Mouse (Mus musculus) MEL (cell line): Measurements from ENCODE around the gene Gpatch3. TPM values are rescaled to one million over a fixed set of nuclear protein-coding genes. Genes with fewer than 3 reads are reported as not detected.

Experiments
- DNase-seq: peaks from one replicate; pipeline ENCODE4 v3.0.0; 2011; ENCODE audit warnings: low read depth, low spot score
- H3K27ac ChIP-seq: 2 replicates; pipeline ENCODE4 v1.5.1; 2012; ENCODE audit warnings: low read depth, mild to moderate bottlenecking, control low read depth, low read length, moderate library complexity; ENCODE audit not compliant: control insufficient read depth
- H3K27me3 ChIP-seq, 2 experiments: fragments of 150-350 bp in 1 of 2; sonication (generic) in 1 of 2; 2 replicates each; pipeline ENCODE4 v1.6.1; 2012; ENCODE audit warnings: low read length in 2 of 2, mild to moderate bottlenecking in 2 of 2, improper control_type of control experiment in 1 of 2, moderate library complexity in 1 of 2; ENCODE audit not compliant: insufficient read depth in 2 of 2, control insufficient read depth in 1 of 2
- H3K36me3 ChIP-seq, 2 experiments: 2 replicates each; pipeline ENCODE4 v1.6.1; 2012 to 2014; ENCODE audit warnings: low read length in 2 of 2, improper control_type of control experiment in 1 of 2, inconsistent platforms in 1 of 2, mild to moderate bottlenecking in 1 of 2; ENCODE audit not compliant: insufficient read depth in 2 of 2, control insufficient read depth in 1 of 2
- H3K4me1 ChIP-seq, 2 experiments: fragments of 150-350 bp in 1 of 2; sonication (generic) in 1 of 2; 2 replicates each; pipeline ENCODE4 v1.6.1; 2012; ENCODE audit warnings: low read length in 2 of 2, improper control_type of control experiment in 1 of 2, mild to moderate bottlenecking in 1 of 2; ENCODE audit not compliant: insufficient read depth in 2 of 2, control insufficient read depth in 1 of 2
- H3K4me3 ChIP-seq, 2 experiments: fragments of 150-350 bp in 1 of 2; sonication (generic) in 1 of 2; 2 replicates each; pipeline ENCODE4 v1.5.1; 2012; ENCODE audit warnings: low read depth in 2 of 2, low read length in 2 of 2, mild to moderate bottlenecking in 2 of 2, moderate library complexity in 2 of 2, control low read depth in 1 of 2, improper control_type of control experiment in 1 of 2; ENCODE audit not compliant: control insufficient read depth in 1 of 2, insufficient read depth in 1 of 2
- H3K79me2 ChIP-seq: 2 replicates; pipeline ENCODE4 v1.6.1; 2012; ENCODE audit warnings: mild to moderate bottlenecking, low read length, moderate library complexity; ENCODE audit not compliant: control insufficient read depth, poor library complexity, insufficient read depth
- H3K9ac ChIP-seq: 2 replicates; pipeline ENCODE4 v1.6.1; 2012; ENCODE audit warnings: low read depth, mild to moderate bottlenecking, control low read depth, low read length, moderate library complexity; ENCODE audit not compliant: control insufficient read depth, poor library complexity, severe bottlenecking
- H3K9me3 ChIP-seq: fragments of 150-350 bp; sonication (generic); replicated peaks from 2 replicates; pipeline ENCODE4 v1.6.1; 2012; ENCODE audit warnings: mild to moderate bottlenecking, low read length, improper control_type of control experiment, moderate library complexity; ENCODE audit not compliant: insufficient read depth
- BHLHE40 ChIP-seq: IDR thresholded peaks from 2 replicates; pipeline ENCODE4 v1.6.1; 2012; ENCODE audit warnings: low read depth, mild to moderate bottlenecking, inconsistent platforms, low read length, improper control_type of control experiment, borderline replicate concordance
- CHD1 ChIP-seq: IDR thresholded peaks from 2 replicates; pipeline ENCODE4 v1.6.1; 2012; ENCODE audit warnings: low read depth, mild to moderate bottlenecking, inconsistent platforms, low read length, improper control_type of control experiment
- CHD2 ChIP-seq: IDR thresholded peaks from 2 replicates; pipeline ENCODE4 v1.6.1; 2011; ENCODE audit warnings: low read length, improper control_type of control experiment
- CTCF ChIP-seq, 3 experiments: IDR thresholded peaks in 2 of 3; conservative IDR thresholded peaks in 1 of 3; 2 replicates each; pipeline ENCODE4 v1.5.1; 2011 to 2012; ENCODE audit warnings: low read length in 3 of 3, low read depth in 2 of 3, mild to moderate bottlenecking in 2 of 3, improper control_type of control experiment in 1 of 3, inconsistent platforms in 1 of 3, mixed read lengths in 1 of 3, moderate library complexity in 1 of 3; ENCODE audit not compliant: control insufficient read depth in 1 of 3, insufficient read depth in 1 of 3, poor library complexity in 1 of 3, severe bottlenecking in 1 of 3
- KAT2A ChIP-seq: conservative IDR thresholded peaks from 2 replicates; pipeline ENCODE4 v1.6.1; 2012; ENCODE audit warnings: low read depth, low read length, improper control_type of control experiment, inconsistent platforms
- MAX ChIP-seq: IDR thresholded peaks from 2 replicates; pipeline ENCODE4 v1.6.1; 2011; ENCODE audit warnings: low read length, improper control_type of control experiment
- MAZ ChIP-seq: IDR thresholded peaks from 2 replicates; pipeline ENCODE4 v1.6.1; 2012; ENCODE audit warnings: low read depth, mild to moderate bottlenecking, inconsistent platforms, low read length, improper control_type of control experiment
- MEF2A ChIP-seq: IDR thresholded peaks from 2 replicates; pipeline ENCODE4 v1.6.1; 2014; ENCODE audit warnings: low read depth, mild to moderate bottlenecking, inconsistent platforms, low read length, improper control_type of control experiment; ENCODE audit not compliant: poor library complexity, insufficient replicate concordance, severe bottlenecking; ENCODE audit errors: extremely low read depth
- MYB ChIP-seq: IDR thresholded peaks from 2 replicates; pipeline ENCODE4 v1.6.1; 2011; ENCODE audit warnings: mild to moderate bottlenecking, low read depth, low read length, improper control_type of control experiment
- NELFE ChIP-seq: IDR thresholded peaks from 2 replicates; pipeline ENCODE4 v1.6.1; 2011; ENCODE audit warnings: low read depth, low read length, improper control_type of control experiment
- NRF1 ChIP-seq: IDR thresholded peaks from 2 replicates; pipeline ENCODE4 v1.6.1; 2014; ENCODE audit warnings: low read depth, mild to moderate bottlenecking, inconsistent platforms, low read length, improper control_type of control experiment, moderate library complexity; ENCODE audit not compliant: poor library complexity, insufficient read depth, severe bottlenecking
- POLR2A ChIP-seq, 2 experiments: IDR thresholded peaks; 2 replicates each; pipeline ENCODE4 v1.6.1; 2011 to 2012; ENCODE audit warnings: low read length in 2 of 2, mild to moderate bottlenecking in 2 of 2, control low read depth in 1 of 2, improper control_type of control experiment in 1 of 2, low read depth in 1 of 2, moderate library complexity in 1 of 2; ENCODE audit not compliant: control insufficient read depth in 1 of 2, insufficient read depth in 1 of 2, poor library complexity in 1 of 2
- RAD21 ChIP-seq: IDR thresholded peaks from 2 replicates; pipeline ENCODE4 v1.6.1; 2011; ENCODE audit warnings: mild to moderate bottlenecking, low read depth, low read length, improper control_type of control experiment
- SIN3A ChIP-seq: IDR thresholded peaks from 2 replicates; pipeline ENCODE4 v1.6.1; 2012; ENCODE audit warnings: low read length, improper control_type of control experiment, inconsistent platforms
- SMC3 ChIP-seq: IDR thresholded peaks from 2 replicates; pipeline ENCODE4 v1.6.1; 2011; ENCODE audit warnings: low read depth, low read length, improper control_type of control experiment
- TBP ChIP-seq: IDR thresholded peaks from 2 replicates; pipeline ENCODE4 v1.8.0; 2011; ENCODE audit warnings: low read depth, low read length, improper control_type of control experiment
- USF1 ChIP-seq: IDR thresholded peaks from 2 replicates; pipeline ENCODE4 v1.6.1; 2014; ENCODE audit warnings: low read depth, mild to moderate bottlenecking, inconsistent platforms, low read length, improper control_type of control experiment, moderate library complexity
- ZC3H11A ChIP-seq: IDR thresholded peaks from 2 replicates; pipeline ENCODE4 v1.6.1; 2012; ENCODE audit warnings: low read depth, mild to moderate bottlenecking, inconsistent platforms, low read length, improper control_type of control experiment
- ZNF384 ChIP-seq: IDR thresholded peaks from 2 replicates; pipeline ENCODE4 v1.6.1; 2012; ENCODE audit warnings: low read depth, mild to moderate bottlenecking, inconsistent platforms, low read length, improper control_type of control experiment
- polyA plus RNA-seq, 2 experiments: library from polyadenylated mRNA; stranded (reverse) in 1 of 2; unstranded in 1 of 2; fragments of >175 nt in 1 of 2; fragments of >200 nt in 1 of 2; gene quantifications; 2 replicates each; pipeline versions ENCODE4 v1.2.1 to v1.2.4; 2012; ENCODE audit warnings: low replicate concordance in 2 of 2, low read depth in 1 of 2; ENCODE audit not compliant: insufficient read length in 2 of 2, insufficient read depth in 1 of 2, missing spikeins in 1 of 2
- total RNA-seq: library from RNA; depleted of rRNA; stranded (reverse); fragments of 300-350 nt; gene quantifications from 2 replicates; pipeline ENCODE4 v1.2.3, GENCODE M21; 2012

Gpatch3 gene
- total and polyA plus RNA-seq, 3 experiments = 9.8 to 16.5 TPM; not detected in 1

- Histone ChIP-seq H3K79me2 (no peaks in the 10 kb centered on the region), H3K4me3 (no peak overlapping the region), H3K27me3 (no peaks in the 10 kb centered on the region), H3K27ac (no peak overlapping the region), H3K36me3 (no peaks in the 10 kb centered on the region), H3K9ac (no peak overlapping the region), H3K4me1 (no peaks in the 10 kb centered on the region; a peak in 1 of 4 replicates), H3K9me3 (no peaks in the 10 kb centered on the region)
- DNase-seq = no peak
- TF ChIP-seq TBP (no peak), CTCF (IDR thresholded peaks at IDR 0.05 in 2 of 3, conservative IDR thresholded peaks at IDR 0.05 in 1 of 3; ENCODE audit: control insufficient read depth in 1 of 3, insufficient read depth in 1 of 3, low read depth in 2 of 3, low read length in 3 of 3, poor library complexity in 1 of 3, severe bottlenecking in 1 of 3) (no peak), SMC3 (no peak), NRF1 (no peak), USF1 (no peak), BHLHE40 (no peak), ZNF384 (no peak), MAZ (no peak), CHD2 (no peak), CHD1 (no peak), RAD21 (no peak), MYB (no peak), NELFE (no peak), KAT2A (no peak), MEF2A (no peak), MAX (no peak), SIN3A (no peak)
These were observed 5.1 kb upstream of the Gpatch3 start for GRCm38 (mm10) chr4:133569291-133570065.

- Histone ChIP-seq H3K27me3 (no peaks in the 10 kb centered on the region), H3K4me1 (no peaks in the 10 kb centered on the region; a peak in 1 of 4 replicates), H3K36me3 (no peaks in the 10 kb centered on the region), H3K27ac (no peak overlapping the region), H3K9ac (no peak overlapping the region), H3K9me3 (no peaks in the 10 kb centered on the region), H3K79me2 (peaks cover 4% of the 10 kb centered on the region; the same call in 1 of the 2 replicates), H3K4me3 (no peak overlapping the region)
- no peak for DNase-seq
- TF ChIP-seq CHD1 (no peak), POLR2A (IDR thresholded peaks at IDR 0.05; ENCODE audit: control insufficient read depth in 1 of 2, insufficient read depth in 1 of 2, low read depth in 1 of 2, low read length in 2 of 2, poor library complexity in 1 of 2) (no peak), ZC3H11A (no peak)
These were observed 4.5 kb upstream of the Gpatch3 start for GRCm38 (mm10) chr4:133570066-133570466.
